Mouse (Mus musculus) limb, embryonic 11.5 days (tissue): ENCODE measurements around the gene C87499. TPM values are rescaled to one million over a fixed set of nuclear protein-coding genes. Genes with fewer than 3 reads are reported as not detected.
A peak's percentile ranks its signal among the peaks of the same experiment; 100 is the strongest.

ENCODE experiments used
- ATAC-seq: fragments of 200-750 bp; cut with Nextera tagmentation; 2 replicates; pipeline ENCODE4 v1.8.0; 2017; ENCODE audit warnings: low read depth; ENCODE audit not compliant: insufficient number of reproducible peaks, low FRiP score, low TSS enrichment
- DNase-seq: peaks from one replicate; pipeline ENCODE4 v3.0.0-alpha.2; 2015; ENCODE audit warnings: low spot score
- H3K27ac ChIP-seq: fragments of 300-500 bp; sonication (generic); replicated peaks from 2 replicates; pipeline ENCODE4 v1.5.1; 2014; ENCODE audit warnings: low read depth, mild to moderate bottlenecking, low read length
- H3K27me3 ChIP-seq: fragments of 300-500 bp; sonication (generic); 2 replicates; pipeline ENCODE4 v1.6.1; 2014; ENCODE audit warnings: mild to moderate bottlenecking, low read length, mixed read lengths; ENCODE audit not compliant: control insufficient read depth, insufficient read depth
- H3K36me3 ChIP-seq: fragments of 300-500 bp; sonication (generic); 2 replicates; pipeline ENCODE4 v1.6.1; 2014; ENCODE audit warnings: mild to moderate bottlenecking, low read length, moderate library complexity, mixed read lengths; ENCODE audit not compliant: control insufficient read depth, insufficient read depth
- H3K4me1 ChIP-seq: fragments of 300-500 bp; sonication (generic); 2 replicates; pipeline ENCODE4 v1.6.1; 2014; ENCODE audit warnings: low read length, mixed read lengths; ENCODE audit not compliant: control insufficient read depth, insufficient read depth
- H3K4me2 ChIP-seq: fragments of 300-500 bp; sonication (generic); 2 replicates; pipeline ENCODE4 v1.6.1; 2014; ENCODE audit warnings: low read depth, mild to moderate bottlenecking, moderate library complexity; ENCODE audit not compliant: severe bottlenecking
- H3K4me3 ChIP-seq: fragments of 300-500 bp; sonication (generic); 2 replicates; pipeline ENCODE4 v1.5.1; 2014; ENCODE audit warnings: low read depth, low read length
- H3K9ac ChIP-seq: fragments of 300-500 bp; sonication (generic); 2 replicates; pipeline ENCODE4 v1.6.1; 2014; ENCODE audit warnings: mild to moderate bottlenecking, low read length
- H3K9me3 ChIP-seq: fragments of 300-500 bp; sonication (generic); 2 replicates; pipeline ENCODE4 v1.6.1; 2016; ENCODE audit warnings: low read length; ENCODE audit not compliant: control insufficient read depth
- WGBS: fragments of 180-500 bp; shearing (Covaris S2); extraction: QIAGEN DNeasy Blood & Tissue Kit; methylation state at CpG from one replicate; pipeline ENCODE4 v1.1.7; 2014; 5-methylcytosine and 5-hydroxymethylcytosine counted together
- polyA plus RNA-seq: library from polyadenylated mRNA; unstranded; fragments of >200 nt; fragmentation: Nextera tagmentation; extraction: Ambion mirVana; gene quantifications from 2 replicates; pipeline ENCODE4 v1.2.1, GENCODE M21; 2014

Gene C87499
- polyA plus RNA-seq, 1 experiment from 2014 or later: not detected

- peak; percentile 99 for DNase-seq
- H3K27me3 ChIP-seq: no peaks in the 10 kb centered on the region
- no peaks in the 10 kb centered on the region for H3K36me3 ChIP-seq
- H3K4me3 ChIP-seq: no peak overlapping the region; the same call in 1 of the 2 replicates
- no peaks in the 10 kb centered on the region for H3K4me1 ChIP-seq
- peak; percentile 93 for ATAC-seq
- H3K9me3 ChIP-seq: no peaks in the 10 kb centered on the region
- H3K4me2 ChIP-seq: no peak overlapping the region
- H3K9ac ChIP-seq: no peak overlapping the region
- WGBS: 23% methylated on average over 11 of the region's 11 CpGs
- H3K27ac ChIP-seq: no peak overlapping the region
These were observed 7.0 kb upstream of the C87499 start for GRCm38 (mm10) chr4:88641077-88641831.

GRCm38 (mm10) chr4:88640704-88641076 lies 6.5 kb upstream of the C87499 start:
- 72% methylated on average over 8 of the region's 8 CpGs for WGBS
- Histone ChIP-seq H3K4me3 (no peak overlapping the region; the same call in 1 of the 2 replicates), H3K9me3 (no peaks in the 10 kb centered on the region), H3K27me3 (no peaks in the 10 kb centered on the region), H3K36me3 (no peaks in the 10 kb centered on the region), H3K27ac (no peak overlapping the region), H3K4me2 (peak overlapping the region; percentile 19; the same call in 1 of the 2 replicates), H3K9ac (no peak overlapping the region), H3K4me1 (no peaks in the 10 kb centered on the region)
- ATAC-seq (no peak), DNase-seq (no peak)

- ATAC-seq (no peak), DNase-seq (no peak)
- H3K36me3 ChIP-seq: no peaks in the 10 kb centered on the region
- no peak within 1 kb of the TSS for H3K4me2 ChIP-seq
- no peaks in the 10 kb centered on the region for H3K4me1 ChIP-seq
- H3K9me3 ChIP-seq: no peaks in the 10 kb centered on the region
- no peak within 1 kb of the TSS for H3K27ac ChIP-seq
- H3K4me3 ChIP-seq: no peak within 1 kb of the TSS
- no peaks in the 10 kb centered on the region for H3K27me3 ChIP-seq
- no peak within 1 kb of the TSS for H3K9ac ChIP-seq
These were observed 30.9 kb downstream of the C87499 start, which contains the start of gene Ifna12 for GRCm38 (mm10) chr4:88603276-88603675. Ifna12 (minus strand) TSS chr4:88603376.

- Histone ChIP-seq H3K27me3 (no peaks in the 10 kb centered on the region), H3K9me3 (no peaks in the 10 kb centered on the region), H3K9ac (no peak within 1 kb of the TSS), H3K36me3 (no peaks in the 10 kb centered on the region), H3K4me2 (no peak within 1 kb of the TSS), H3K4me3 (no peak within 1 kb of the TSS), H3K27ac (no peak within 1 kb of the TSS), H3K4me1 (no peaks in the 10 kb centered on the region)
- WGBS: 71% methylated on average over 1 of the region's 1 CpGs
- DNase-seq (no peak), ATAC-seq (no peak)
These were observed 41.9 kb downstream of the C87499 start, which contains the start of gene Ifna9 for GRCm38 (mm10) chr4:88592285-88592684. Ifna9 (minus strand) TSS chr4:88592385.

Other genes with a start within 250 kb of the C87499 start
- gene Hacd4, start 195.5 kb downstream of the C87499 start, polyA plus RNA-seq: 3.4 and 3.5 TPM in 2 replicates
- gene Ifnb1, start 111.6 kb downstream of the C87499 start, polyA plus RNA-seq: not detected in 2 replicates
- gene Ifna15, start 76.2 kb downstream of the C87499 start, polyA plus RNA-seq: not detected in 2 replicates
- not detected in 2 replicates for gene Ifna14, start 62.6 kb downstream of the C87499 start, polyA plus RNA-seq
- gene Ifna9, start 42.0 kb downstream of the C87499 start, polyA plus RNA-seq: not detected in 2 replicates
- not detected in 2 replicates for gene Ifna12, start 31.0 kb downstream of the C87499 start, polyA plus RNA-seq
- not detected in 2 replicates for gene Ifna13, start 10.0 kb upstream of the C87499 start, polyA plus RNA-seq
- not detected in 2 replicates for gene Ifna16, start 42.5 kb upstream of the C87499 start, polyA plus RNA-seq
- gene Ifna2, start 49.5 kb upstream of the C87499 start, polyA plus RNA-seq: not detected in 2 replicates
- gene Ifnab, start 56.9 kb upstream of the C87499 start, polyA plus RNA-seq: not detected in 2 replicates
- gene Gm26566, start 87.4 kb upstream of the C87499 start, polyA plus RNA-seq: 0.81 and 1.5 TPM in 2 replicates
- gene Klhl9, start 88.1 kb upstream of the C87499 start, polyA plus RNA-seq: 139 and 140 TPM in 2 replicates
- not detected in 2 replicates for gene Gm13271, start 120.5 kb upstream of the C87499 start, polyA plus RNA-seq
- gene Gm13283, start 125.7 kb upstream of the C87499 start, polyA plus RNA-seq: 0.13 TPM in 1 of 2 replicates, not detected in the other
- gene Gm13290, start 139.4 kb upstream of the C87499 start, polyA plus RNA-seq: 0.38 TPM in 1 of 2 replicates, not detected in the other
- gene Gm13289, start 142.5 kb upstream of the C87499 start, polyA plus RNA-seq: not detected in 2 replicates
- not detected in 2 replicates for gene Gm13272, start 145.4 kb upstream of the C87499 start, polyA plus RNA-seq
- gene Ifnz, start 147.7 kb upstream of the C87499 start, polyA plus RNA-seq: not detected in 2 replicates
- gene Gm13276, start 151.3 kb upstream of the C87499 start, polyA plus RNA-seq: not detected in 2 replicates
- gene Gm13277, start 154.2 kb upstream of the C87499 start, polyA plus RNA-seq: not detected in 2 replicates
- not detected in 2 replicates for gene Gm13278, start 157.1 kb upstream of the C87499 start, polyA plus RNA-seq
- not detected in 2 replicates for gene Gm13275, start 160.1 kb upstream of the C87499 start, polyA plus RNA-seq
- not detected in 2 replicates for gene Gm13279, start 163.0 kb upstream of the C87499 start, polyA plus RNA-seq
- 1.1 and 1.4 TPM in 2 replicates for gene Gm13285, start 165.3 kb upstream of the C87499 start, polyA plus RNA-seq
- gene Gm13287, start 168.8 kb upstream of the C87499 start, polyA plus RNA-seq: not detected in 2 replicates
- not detected in 2 replicates for gene Gm13288, start 171.1 kb upstream of the C87499 start, polyA plus RNA-seq
- gene Ifna7, start 181.8 kb upstream of the C87499 start, polyA plus RNA-seq: not detected in 2 replicates
- gene Ifna11, start 185.5 kb upstream of the C87499 start, polyA plus RNA-seq: not detected in 2 replicates
- not detected in 2 replicates for gene Ifna6, start 193.0 kb upstream of the C87499 start, polyA plus RNA-seq
- gene Ifna5, start 201.1 kb upstream of the C87499 start, polyA plus RNA-seq: not detected in 2 replicates
- gene Ifna4, start 207.4 kb upstream of the C87499 start, polyA plus RNA-seq: not detected in 2 replicates
- not detected in 2 replicates for gene Ifna1, start 215.7 kb upstream of the C87499 start, polyA plus RNA-seq
- not detected in 2 replicates for gene Ifne, start 245.8 kb upstream of the C87499 start, polyA plus RNA-seq